Mouse (Mus musculus): ENCODE measurements around the gene Trip10.

- TF ChIP-seq CTCF (IDR thresholded peaks at IDR 0.05; ENCODE audit: control insufficient read depth, insufficient read depth, insufficient replicate concordance, low read depth, low read length) (no peak), POLR2A (IDR thresholded peaks at IDR 0.05; ENCODE audit: control insufficient read depth, low read depth, low read length) (no peak)
These were observed 41.3 kb upstream of the Trip10 start for GRCm38 (mm10) chr17:57207938-57208337.
